Mouse (Mus musculus): ENCODE measurements around the gene Nfs1.
A peak's percentile ranks its signal among the peaks of the same experiment; 100 is the strongest.
"Not testable (repeated sequence)": the region's sequence is repeated elsewhere in the genome, so short reads cannot be mapped to it uniquely, and the experiment has no call there.

Gene Nfs1

GRCm38 (mm10) chr2:156143953-156144724 lies at the start of gene Nfs1, which contains the start of gene Romo1:
TSS of gene Nfs1 (minus strand) at chr2:156144186.
TSS of gene Romo1 (plus strand) at chr2:156144039.
- DNase-seq (ENCODE audit: low spot score in 2 of 2) = peak; percentile 94 to 98

GRCm38 (mm10) chr2:156193066-156193862 lies 49.3 kb upstream of the Nfs1 start:
- DNase-seq (ENCODE audit: low spot score in 2 of 2) = no peak

- no peak for DNase-seq (ENCODE audit: low spot score in 2 of 2)
Measured at GRCm38 (mm10) chr2:156192068-156192467, 48.1 kb upstream of the Nfs1 start.

GRCm38 (mm10) chr2:156191540-156191939 lies 47.6 kb upstream of the Nfs1 start:
- no peak for DNase-seq (ENCODE audit: low spot score in 2 of 2)

DNA sequence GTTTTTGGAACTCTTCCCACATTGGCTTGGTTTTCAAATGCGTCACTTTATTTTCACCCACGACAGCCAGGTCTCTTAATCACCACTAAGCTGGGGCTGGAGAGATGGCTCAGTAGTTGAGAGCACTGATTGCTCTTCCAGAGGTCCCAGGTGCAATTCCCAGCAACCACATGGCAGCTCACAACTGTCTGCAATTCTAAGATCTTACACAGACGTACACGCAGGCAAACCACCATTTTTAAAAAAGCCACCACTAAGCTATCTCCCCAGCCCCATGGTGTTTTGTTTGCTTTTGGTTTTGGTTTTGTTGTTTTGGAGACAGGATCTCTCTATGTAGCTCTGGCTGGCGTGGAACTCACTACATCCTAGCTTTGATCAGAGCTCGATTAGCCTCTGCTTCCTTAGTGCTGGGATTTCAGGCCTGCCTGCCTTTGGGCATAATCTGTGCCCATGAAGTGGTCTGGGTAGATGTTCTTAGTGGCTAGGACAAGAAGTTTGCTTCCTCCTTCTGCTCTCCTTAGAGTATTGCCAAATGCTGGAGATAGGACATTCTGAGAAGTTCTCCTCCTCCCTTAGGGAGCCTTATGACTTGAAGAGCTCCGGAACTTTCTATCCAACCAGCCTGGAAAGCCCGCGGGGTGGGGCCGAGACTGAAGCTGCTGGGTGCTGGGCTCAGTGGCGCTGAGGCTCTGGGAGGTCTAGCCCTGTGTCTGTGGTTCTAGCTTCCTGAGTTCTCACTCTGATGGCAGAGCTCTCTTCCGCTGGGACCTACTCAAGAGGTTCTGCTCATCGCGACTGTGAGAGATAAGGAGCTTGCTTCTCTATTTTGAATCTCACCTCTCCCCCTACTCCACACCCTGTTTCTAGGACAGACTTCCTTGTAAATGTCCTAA lies 46.3 kb upstream of the Nfs1 start:
- no peak for DNase-seq (ENCODE audit: low spot score in 2 of 2)

- DNase-seq (ENCODE audit: low spot score in 2 of 2) = not testable (repeated sequence)
Measured at GRCm38 (mm10) chr2:156189241-156189640, 45.3 kb upstream of the Nfs1 start.

DNA sequence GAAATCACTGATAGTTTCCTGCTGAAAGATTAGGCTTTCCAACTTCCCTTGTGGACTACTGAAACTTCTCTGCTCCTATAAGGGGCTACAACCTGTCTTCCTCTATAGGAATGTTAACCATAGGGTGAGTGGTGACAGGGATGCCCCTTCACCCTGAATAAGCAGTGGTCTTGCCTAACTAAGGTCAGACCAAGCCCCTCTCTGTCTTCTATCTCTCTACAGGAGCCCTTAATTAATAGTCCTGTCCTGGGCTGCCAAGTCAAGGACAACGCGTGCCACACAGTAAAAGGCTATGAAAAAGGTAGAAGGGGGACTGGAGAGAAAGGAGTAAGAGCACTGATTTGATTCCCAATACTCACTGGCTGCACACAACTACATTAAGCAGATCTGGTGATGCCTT lies 37.6 kb upstream of the Nfs1 start:
- DNase-seq (ENCODE audit: low spot score in 2 of 2) = no peak

DNA sequence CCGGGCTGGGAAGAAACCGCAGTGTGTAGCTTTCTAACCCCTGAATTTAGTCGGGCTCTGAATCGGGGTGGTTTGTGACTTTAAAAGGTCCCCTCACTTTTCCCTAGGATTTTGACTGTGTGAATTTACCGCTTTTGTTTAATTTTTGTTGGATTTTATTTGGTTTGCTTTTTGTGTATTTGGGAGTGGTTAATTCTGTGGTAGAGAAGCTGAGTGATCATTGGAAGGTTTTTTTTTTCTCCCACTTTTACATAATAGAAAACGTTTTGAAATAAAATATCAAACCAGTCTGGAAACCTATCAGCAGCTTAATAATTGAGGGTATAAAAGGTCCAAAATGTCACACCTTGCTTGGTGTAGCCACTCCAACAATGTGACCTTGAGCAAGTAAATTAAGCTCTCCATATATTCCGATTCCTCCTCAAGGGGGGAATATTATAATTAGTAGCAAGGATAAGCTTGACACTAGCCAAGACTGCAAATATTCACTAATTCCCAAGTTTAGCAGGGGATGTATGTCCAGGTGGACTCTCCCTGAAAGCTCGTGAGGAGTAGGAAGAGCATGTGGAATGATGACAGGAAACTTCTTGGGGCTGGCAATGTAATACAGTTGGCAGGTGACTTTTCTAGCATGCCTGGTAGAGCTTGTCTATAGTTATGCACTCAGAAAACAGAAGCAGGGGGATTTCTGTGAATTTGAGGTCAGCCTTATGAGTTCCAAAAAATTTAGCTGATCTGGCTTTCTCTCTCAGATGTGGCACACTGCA lies 37.0 kb upstream of the Nfs1 start:
- no peak for DNase-seq (ENCODE audit: low spot score in 2 of 2)

- DNase-seq (ENCODE audit: low spot score in 2 of 2) = peak; percentile 100
Measured at GRCm38 (mm10) chr2:156180094-156180821, 36.3 kb upstream of the Nfs1 start, which contains the start of gene Rbm39. TSS of gene Rbm39 (minus strand) at chr2:156180238.

GRCm38 (mm10) chr2:156179796-156180093 lies 35.8 kb upstream of the Nfs1 start:
- no peak for DNase-seq (ENCODE audit: low spot score in 2 of 2)

- peak; percentile 72 to 74 for DNase-seq (ENCODE audit: low spot score in 2 of 2)
Measured at GRCm38 (mm10) chr2:156179046-156179795, 35.2 kb upstream of the Nfs1 start.

- DNase-seq (ENCODE audit: low spot score in 2 of 2) = no peak
Measured at GRCm38 (mm10) chr2:156177651-156178050, 33.7 kb upstream of the Nfs1 start.

- no peak for DNase-seq (ENCODE audit: low spot score in 2 of 2)
Measured at GRCm38 (mm10) chr2:156177079-156177478, 33.1 kb upstream of the Nfs1 start.

DNA sequence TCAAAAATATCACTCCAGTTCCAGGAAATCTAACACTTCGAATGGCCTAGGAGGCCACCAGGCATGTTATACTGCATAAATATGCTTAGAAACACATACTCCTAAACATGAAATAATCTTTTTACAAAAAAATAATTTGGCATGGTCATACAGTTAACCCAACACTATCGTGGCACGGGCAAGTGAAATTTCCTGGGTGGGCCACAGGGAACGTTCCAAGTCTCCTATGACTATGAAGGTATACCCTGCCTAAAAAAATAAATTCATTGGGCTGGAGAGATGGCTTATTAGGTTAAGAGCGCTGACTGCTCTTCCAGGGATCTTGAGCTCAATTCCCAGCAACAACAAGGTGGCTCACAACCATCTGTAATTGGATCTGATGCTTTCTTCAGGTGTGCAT lies 22.6 kb upstream of the Nfs1 start:
- DNase-seq (ENCODE audit: low spot score in 2 of 2) = no peak

GRCm38 (mm10) chr2:156165478-156165877 lies 21.5 kb upstream of the Nfs1 start:
- DNase-seq (ENCODE audit: low spot score in 2 of 2) = no peak

- no peak for DNase-seq (ENCODE audit: low spot score in 2 of 2)
Measured at GRCm38 (mm10) chr2:156151538-156151937, 7.6 kb upstream of the Nfs1 start.

- no peak for DNase-seq (ENCODE audit: low spot score in 2 of 2)
Measured at GRCm38 (mm10) chr2:156147316-156147915, 3.4 kb upstream of the Nfs1 start.

- no peak for DNase-seq (ENCODE audit: low spot score in 2 of 2)
Measured at GRCm38 (mm10) chr2:156146272-156146989, 2.4 kb upstream of the Nfs1 start.
